Mouse (Mus musculus): ENCODE measurements around the gene Iqgap2. TPM values are rescaled to one million over a fixed set of nuclear protein-coding genes. Genes with fewer than 3 reads are reported as not detected.

Iqgap2 gene
- polyA plus RNA-seq, 1 experiment from 2014 or later, result 16.7 TPM

GRCm38 (mm10) chr13:95679491-95679941 is 212.2 kb downstream of the Iqgap2 start:
- no peak overlapping the region for H3K9ac ChIP-seq
- no peak overlapping the region for H3K4me2 ChIP-seq
- H3K36me3 ChIP-seq (replicated peaks), result peaks cover 17% of the 10 kb centered on the region
- no peak overlapping the region for H3K4me3 ChIP-seq (replicated peaks)
- no peaks in the 10 kb centered on the region for H3K4me1 ChIP-seq
- H3K27me3 ChIP-seq, result no peaks in the 10 kb centered on the region
- no peak overlapping the region for H3K27ac ChIP-seq
- 85% methylated on average over 4 of the region's 4 CpGs for WGBS
- H3K9me3 ChIP-seq, result no peaks in the 10 kb centered on the region
- no peak for ATAC-seq (ENCODE audit: low FRiP score)

GRCm38 (mm10) chr13:95679078-95679477 is 212.6 kb downstream of the Iqgap2 start:
- Histone ChIP-seq H3K4me1 (no peaks in the 10 kb centered on the region), H3K36me3 (replicated peaks) (peaks cover 15% of the 10 kb centered on the region), H3K27ac (no peak overlapping the region), H3K27me3 (no peaks in the 10 kb centered on the region), H3K9me3 (no peaks in the 10 kb centered on the region), H3K4me2 (no peak overlapping the region), H3K4me3 (replicated peaks) (no peak overlapping the region), H3K9ac (no peak overlapping the region)
- no peak for ATAC-seq (ENCODE audit: low FRiP score)
- WGBS, result 87% methylated on average over 5 of the region's 5 CpGs

GRCm38 (mm10) chr13:95672372-95672771 is 219.3 kb downstream of the Iqgap2 start:
- no peaks in the 10 kb centered on the region for H3K9me3 ChIP-seq
- H3K27me3 ChIP-seq, result no peaks in the 10 kb centered on the region
- no peak overlapping the region for H3K27ac ChIP-seq
- H3K4me3 ChIP-seq (replicated peaks), result no peak overlapping the region
- H3K4me1 ChIP-seq, result no peaks in the 10 kb centered on the region
- peaks cover 40% of the 10 kb centered on the region for H3K36me3 ChIP-seq (replicated peaks)
- no peak overlapping the region for H3K4me2 ChIP-seq
- WGBS, result 90% methylated on average over 7 of the region's 7 CpGs
- no peak overlapping the region for H3K9ac ChIP-seq
- no peak for ATAC-seq (ENCODE audit: low FRiP score)

- no peaks in the 10 kb centered on the region for H3K9me3 ChIP-seq
- no peak overlapping the region for H3K4me2 ChIP-seq
- peaks cover 42% of the 10 kb centered on the region for H3K36me3 ChIP-seq (replicated peaks)
- 91% methylated on average over 9 of the region's 9 CpGs for WGBS
- no peaks in the 10 kb centered on the region for H3K27me3 ChIP-seq
- H3K9ac ChIP-seq, result no peak overlapping the region
- no peak overlapping the region for H3K4me3 ChIP-seq (replicated peaks)
- no peak for ATAC-seq (ENCODE audit: low FRiP score)
- H3K27ac ChIP-seq, result no peak overlapping the region
- no peaks in the 10 kb centered on the region for H3K4me1 ChIP-seq
Observed at GRCm38 (mm10) chr13:95671108-95671897, 220.4 kb downstream of the Iqgap2 start.

GRCm38 (mm10) chr13:95670534-95670933 is 221.2 kb downstream of the Iqgap2 start:
- WGBS, result 92% methylated on average over 5 of the region's 5 CpGs
- no peak for ATAC-seq (ENCODE audit: low FRiP score)

GRCm38 (mm10) chr13:95667260-95667659 is 224.5 kb downstream of the Iqgap2 start:
- 0 out of 2 replicates have a peak, but pooled peaks have one; percentile 11 for ATAC-seq (ENCODE audit: low FRiP score)
- H3K27ac ChIP-seq, result no peak overlapping the region
- no peak overlapping the region for H3K4me3 ChIP-seq (replicated peaks)
- H3K9me3 ChIP-seq, result no peaks in the 10 kb centered on the region
- H3K4me2 ChIP-seq, result no peak overlapping the region
- H3K9ac ChIP-seq, result no peak overlapping the region
- no peaks in the 10 kb centered on the region for H3K4me1 ChIP-seq
- peaks cover 63% of the 10 kb centered on the region for H3K36me3 ChIP-seq (replicated peaks)
- H3K27me3 ChIP-seq, result no peaks in the 10 kb centered on the region
- WGBS, result 25% methylated on average over 7 of the region's 7 CpGs

More at GRCm38 (mm10) chr13:95670534-95670933, 221.2 kb downstream of the Iqgap2 start:
- H3K9ac ChIP-seq, result no peak overlapping the region
- H3K4me1 ChIP-seq, result no peaks in the 10 kb centered on the region
- peaks cover 44% of the 10 kb centered on the region for H3K36me3 ChIP-seq (replicated peaks)
- H3K4me3 ChIP-seq (replicated peaks), result no peak overlapping the region
- no peaks in the 10 kb centered on the region for H3K27me3 ChIP-seq
- no peak overlapping the region for H3K27ac ChIP-seq
- no peaks in the 10 kb centered on the region for H3K9me3 ChIP-seq
- H3K4me2 ChIP-seq, result no peak overlapping the region

GRCm38 (mm10) chr13:95665644-95666356 is 225.9 kb downstream of the Iqgap2 start:
- no peak overlapping the region for H3K27ac ChIP-seq
- H3K9ac ChIP-seq, result no peak overlapping the region
- H3K4me3 ChIP-seq (replicated peaks), result no peak overlapping the region
- no peak overlapping the region for H3K4me2 ChIP-seq
- no peak for ATAC-seq (ENCODE audit: low FRiP score)
- WGBS, result 86% methylated on average over 13 of the region's 13 CpGs
- no peaks in the 10 kb centered on the region for H3K9me3 ChIP-seq
- H3K36me3 ChIP-seq (replicated peaks), result peaks cover 64% of the 10 kb centered on the region
- no peaks in the 10 kb centered on the region for H3K27me3 ChIP-seq
- H3K4me1 ChIP-seq, result no peaks in the 10 kb centered on the region

- H3K4me2 ChIP-seq, result no peak overlapping the region
- no peak overlapping the region for H3K9ac ChIP-seq
- peaks cover 65% of the 10 kb centered on the region for H3K36me3 ChIP-seq (replicated peaks)
- H3K4me1 ChIP-seq, result no peaks in the 10 kb centered on the region
- H3K9me3 ChIP-seq, result no peaks in the 10 kb centered on the region
- no peak overlapping the region for H3K4me3 ChIP-seq (replicated peaks)
- no peak for ATAC-seq (ENCODE audit: low FRiP score)
- WGBS, result 98% methylated on average over 4 of the region's 4 CpGs
- H3K27ac ChIP-seq, result no peak overlapping the region
- no peaks in the 10 kb centered on the region for H3K27me3 ChIP-seq
Observed at GRCm38 (mm10) chr13:95663834-95664233, 227.9 kb downstream of the Iqgap2 start.

- H3K4me3 ChIP-seq (replicated peaks), result no peak overlapping the region
- H3K27ac ChIP-seq, result no peak overlapping the region
- H3K27me3 ChIP-seq, result no peaks in the 10 kb centered on the region
- WGBS, result 80% methylated on average over 7 of the region's 7 CpGs
- H3K4me2 ChIP-seq, result no peak overlapping the region
- no peaks in the 10 kb centered on the region for H3K9me3 ChIP-seq
- no peak for ATAC-seq (ENCODE audit: low FRiP score)
- H3K36me3 ChIP-seq (replicated peaks), result peaks cover 57% of the 10 kb centered on the region
- no peak overlapping the region for H3K9ac ChIP-seq
- H3K4me1 ChIP-seq, result no peaks in the 10 kb centered on the region
Observed at GRCm38 (mm10) chr13:95659432-95659831, 232.3 kb downstream of the Iqgap2 start.

- no peaks in the 10 kb centered on the region for H3K4me1 ChIP-seq
- no peaks in the 10 kb centered on the region for H3K27me3 ChIP-seq
- H3K9ac ChIP-seq, result no peak overlapping the region
- no peak overlapping the region for H3K27ac ChIP-seq
- H3K4me2 ChIP-seq, result no peak overlapping the region
- ATAC-seq (ENCODE audit: low FRiP score), result no peak
- 68% methylated on average over 9 of the region's 9 CpGs for WGBS
- peaks cover 42% of the 10 kb centered on the region; the same call in 1 of the 2 replicates for H3K36me3 ChIP-seq (replicated peaks)
- H3K4me3 ChIP-seq (replicated peaks), result no peak overlapping the region
- H3K9me3 ChIP-seq, result no peaks in the 10 kb centered on the region
Observed at GRCm38 (mm10) chr13:95657171-95657570, 234.6 kb downstream of the Iqgap2 start.

GRCm38 (mm10) chr13:95655284-95655683 is 236.4 kb downstream of the Iqgap2 start:
- 54% methylated on average over 9 of the region's 9 CpGs for WGBS
- no peaks in the 10 kb centered on the region for H3K27me3 ChIP-seq
- no peak for ATAC-seq (ENCODE audit: low FRiP score)
- 0 out of 2 replicates have a peak overlapping the region, but pooled peaks have one; percentile 20 for H3K27ac ChIP-seq
- H3K4me2 ChIP-seq, result no peak overlapping the region
- no peak overlapping the region for H3K9ac ChIP-seq
- H3K36me3 ChIP-seq (replicated peaks), result peaks cover 28% of the 10 kb centered on the region
- no peaks in the 10 kb centered on the region for H3K4me1 ChIP-seq
- H3K9me3 ChIP-seq, result no peaks in the 10 kb centered on the region
- H3K4me3 ChIP-seq (replicated peaks), result no peak overlapping the region

GRCm38 (mm10) chr13:95653696-95654095 is 238.0 kb downstream of the Iqgap2 start:
- no peaks in the 10 kb centered on the region for H3K4me1 ChIP-seq
- H3K4me2 ChIP-seq, result no peak overlapping the region
- no peak for ATAC-seq (ENCODE audit: low FRiP score)
- H3K9me3 ChIP-seq, result no peaks in the 10 kb centered on the region
- no peak overlapping the region for H3K27ac ChIP-seq
- H3K9ac ChIP-seq, result no peak overlapping the region
- WGBS, result 85% methylated on average over 4 of the region's 4 CpGs
- H3K4me3 ChIP-seq (replicated peaks), result no peak overlapping the region
- H3K36me3 ChIP-seq (replicated peaks), result peaks cover 15% of the 10 kb centered on the region
- H3K27me3 ChIP-seq, result no peaks in the 10 kb centered on the region

Measured in forebrain, embryonic 12.5 days (tissue).